Comparison of ENCODE assay signal across 8 mouse cellular contexts in the genomic region with DNA sequence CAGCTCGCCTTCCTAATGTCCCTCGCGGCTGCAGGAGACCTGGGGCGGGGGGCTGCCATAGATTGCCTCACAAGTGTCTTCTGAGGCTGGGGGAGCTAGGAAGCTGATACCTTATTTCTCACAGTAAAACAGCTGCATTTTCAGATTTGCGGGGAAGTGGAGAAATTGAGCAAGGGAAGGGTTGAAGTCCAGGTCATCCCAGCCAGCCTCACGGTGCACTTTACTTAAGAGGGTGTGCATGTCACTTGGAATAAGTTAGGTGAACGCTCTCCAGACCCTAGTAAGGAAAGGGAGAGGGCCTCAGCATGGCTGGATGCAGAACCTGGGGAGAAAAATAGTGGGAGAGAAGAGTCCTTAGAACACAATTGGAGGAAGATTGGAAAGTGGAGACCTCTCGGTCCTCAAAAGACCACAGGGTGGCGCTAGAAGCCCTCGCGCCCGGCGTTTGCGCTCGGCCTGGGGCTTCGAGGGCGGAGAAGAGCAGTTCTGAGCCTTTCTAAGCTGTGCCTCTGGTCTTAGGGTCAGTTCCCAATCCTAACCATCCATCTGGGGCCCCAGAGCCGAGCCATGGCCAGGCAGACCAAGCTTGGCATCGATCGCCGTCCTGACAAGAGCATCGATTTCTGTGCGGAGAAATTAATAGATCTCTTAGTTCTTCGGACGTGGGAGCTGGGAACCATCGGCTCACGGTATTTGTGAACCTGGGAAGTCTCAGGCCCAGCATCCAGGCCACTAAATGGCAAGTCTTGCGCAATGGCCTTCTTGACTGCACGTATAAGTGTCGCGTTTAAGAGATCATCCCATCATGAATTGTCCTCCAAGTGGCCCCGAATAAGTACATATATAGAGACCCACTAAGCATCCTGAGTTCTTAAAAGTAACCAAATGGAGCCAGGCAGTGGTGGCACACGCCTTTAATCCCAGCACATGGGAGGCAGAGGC. TPM values are rescaled to one million over a fixed set of nuclear protein-coding genes. Genes with fewer than 3 reads are reported as not detected.
DNase-seq lines count a peak whose midpoint lies in the region; ATAC-seq and TF ChIP-seq lines count a peak whose summit lies in the region.

No protein-coding gene starts in this region.

- ATAC-seq in hindbrain, postnatal 0 days = peak; percentile 48; the same call in 1 of the 2 replicates

- TF ChIP-seq POLR2A in spleen, adult 2 months (IDR thresholded peaks at IDR 0.05; ENCODE audit: low read depth, low read length) = no peak

- 18% methylated on average over 32 of the region's 33 CpGs for whole genome bisulfite sequencing in hindbrain, postnatal 0 days
- 16% methylated on average over 33 of the region's 33 CpGs for WGBS in limb, embryonic 10.5 days
- WGBS in midbrain, embryonic 10.5 days = 13% methylated on average over 33 of the region's 33 CpGs
- WGBS in spleen, adult 2 months = 20% methylated on average over 33 of the region's 33 CpGs

- H3K9ac ChIP-seq in hindbrain, postnatal 0 days (replicated peaks; ENCODE audit: low read length) = 0 out of 2 replicates have a peak overlapping the region, but pooled peaks have one; percentile 9

- H3K9me3 ChIP-seq in hindbrain, postnatal 0 days (ENCODE audit: low read length) = no peaks in the 10 kb centered on the region
- no peaks in the 10 kb centered on the region for H3K9me3 ChIP-seq in limb, embryonic 10.5 days (replicated peaks)
- no peaks in the 10 kb centered on the region for H3K9me3 ChIP-seq in midbrain, embryonic 10.5 days (replicated peaks)

- peak overlapping the region; percentile 56 for H3K4me2 ChIP-seq in hindbrain, postnatal 0 days (ENCODE audit: low read depth, low read length)

- peaks cover 48% of the 10 kb centered on the region for H3K27me3 ChIP-seq in hindbrain, postnatal 0 days (ENCODE audit: insufficient read depth, low read length)
- peaks cover 100% of the 10 kb centered on the region for H3K27me3 ChIP-seq in limb, embryonic 10.5 days (ENCODE audit: low read depth, poor library complexity, severe bottlenecking)
- H3K27me3 ChIP-seq in midbrain, embryonic 10.5 days (ENCODE audit: low read depth, poor library complexity, severe bottlenecking) = peaks cover 100% of the 10 kb centered on the region
- H3K27me3 ChIP-seq in spleen, adult 2 months (ENCODE audit: control insufficient read depth, insufficient read depth, low read length) = peaks cover 18% of the 10 kb centered on the region

- H3K4me1 ChIP-seq in hindbrain, postnatal 0 days (ENCODE audit: insufficient read depth, low read length) = no peaks in the 10 kb centered on the region
- peaks cover 34% of the 10 kb centered on the region for H3K4me1 ChIP-seq in limb, embryonic 10.5 days
- peaks cover 43% of the 10 kb centered on the region for H3K4me1 ChIP-seq in midbrain, embryonic 10.5 days
- H3K4me1 ChIP-seq in spleen, adult 2 months (ENCODE audit: control insufficient read depth, insufficient read depth, insufficient read length) = no peaks in the 10 kb centered on the region; the same call in 1 of the 2 replicates

- peak; percentile 39 for DNase-seq in ovary, postnatal 10 days (ENCODE audit: low spot score)
- DNase-seq in ovary, adult 18-20 months (ENCODE audit: low spot score) = no peak
- DNase-seq in cerebellum, postnatal 10 days = peak; percentile 83 to 87
- DNase-seq in frontal cortex, postnatal 36 days (ENCODE audit: low spot score in 2 of 2) = peak; percentile 16 to 30
- peak; percentile 85 for DNase-seq in hindbrain, postnatal 0 days (ENCODE audit: low spot score)
- DNase-seq in limb, embryonic 10.5 days (ENCODE audit: low spot score) = peak; percentile 83
- DNase-seq in midbrain, embryonic 10.5 days (ENCODE audit: low spot score) = peak; percentile 80
- peak; percentile 12 to 21 for DNase-seq in spleen, adult 2 months (ENCODE audit: low read depth in 1 of 2, low spot score in 2 of 2)

- peak; percentile 80 for TF ChIP-seq CTCF in hindbrain, postnatal 0 days (IDR thresholded peaks at IDR 0.05; ENCODE audit: low read depth)
- peak; percentile 67 for TF ChIP-seq CTCF in spleen, adult 2 months (IDR thresholded peaks at IDR 0.05; ENCODE audit: extremely low read depth, insufficient read depth, insufficient read length, insufficient replicate concordance)

- no peaks in the 10 kb centered on the region for H3K36me3 ChIP-seq in hindbrain, postnatal 0 days (ENCODE audit: insufficient read depth, low read length)
- H3K36me3 ChIP-seq in limb, embryonic 10.5 days = no peaks in the 10 kb centered on the region
- H3K36me3 ChIP-seq in midbrain, embryonic 10.5 days = no peaks in the 10 kb centered on the region
- no peaks in the 10 kb centered on the region for H3K36me3 ChIP-seq in spleen, adult 2 months (ENCODE audit: control insufficient read depth, insufficient read depth, low read length)

- no peak overlapping the region for H3K27ac ChIP-seq in hindbrain, postnatal 0 days
- H3K27ac ChIP-seq in limb, embryonic 10.5 days = peak overlapping the region; percentile 57
- H3K27ac ChIP-seq in midbrain, embryonic 10.5 days (replicated peaks) = no peak overlapping the region; the same call in 1 of the 2 replicates
- H3K27ac ChIP-seq in spleen, adult 2 months (ENCODE audit: insufficient read depth, low read length) = no peak overlapping the region

- H3K4me3 ChIP-seq in hindbrain, postnatal 0 days (ENCODE audit: low read length) = peak overlapping the region; percentile 31
- H3K4me3 ChIP-seq in limb, embryonic 10.5 days = peak overlapping the region; percentile 41
- peak overlapping the region; percentile 47 for H3K4me3 ChIP-seq in midbrain, embryonic 10.5 days
- no peak overlapping the region for H3K4me3 ChIP-seq in spleen, adult 2 months (ENCODE audit: extremely low read depth, insufficient read depth, insufficient read length)

RNA-seq across cellular contexts. Expression of a gene that starts 0.6 kb away (rescaled TPM):
- total RNA-seq in hindbrain, postnatal 0 days (2014; rRNA removed) = 3.2 and 4.8 TPM in 2 replicates
- polyA plus RNA-seq in hindbrain, postnatal 0 days (2015; fragmentation: Nextera tagmentation; extraction: Ambion mirVana) = 5.2 and 5.4 TPM in 2 replicates
- polyA plus RNA-seq in limb, embryonic 10.5 days (2016; fragmentation: Nextera tagmentation; extraction: Ambion mirVana) = 0.28 and 0.29 TPM in 2 replicates
- 4.9 and 5.1 TPM in 2 replicates for polyA plus RNA-seq in midbrain, embryonic 10.5 days (2016; fragmentation: Nextera tagmentation; extraction: Ambion mirVana)
- polyA plus RNA-seq in spleen, adult 2 months (2012; rRNA removed) = 0.09 and 0.14 TPM in 2 replicates

RNA-seq across cellular contexts. Expression of a gene that starts 1.1 kb away (rescaled TPM):
- total RNA-seq in hindbrain, postnatal 0 days (2014; rRNA removed) = 0.78 and 0.90 TPM in 2 replicates
- polyA plus RNA-seq in hindbrain, postnatal 0 days (2015; fragmentation: Nextera tagmentation; extraction: Ambion mirVana) = 0.33 and 0.44 TPM in 2 replicates
- polyA plus RNA-seq in limb, embryonic 10.5 days (2016; fragmentation: Nextera tagmentation; extraction: Ambion mirVana) = 0.05 and 0.16 TPM in 2 replicates
- 0.78 and 0.89 TPM in 2 replicates for polyA plus RNA-seq in midbrain, embryonic 10.5 days (2016; fragmentation: Nextera tagmentation; extraction: Ambion mirVana)
- 0.25 and 0.42 TPM in 2 replicates for polyA plus RNA-seq in spleen, adult 2 months (2012; rRNA removed)

RNA-seq across cellular contexts. Expression of a gene that starts 28.5 kb away (rescaled TPM):
- total RNA-seq in hindbrain, postnatal 0 days (2014; rRNA removed) = 19.4 and 22.7 TPM in 2 replicates
- polyA plus RNA-seq in hindbrain, postnatal 0 days (2015; fragmentation: Nextera tagmentation; extraction: Ambion mirVana) = 6.4 and 7.4 TPM in 2 replicates
- polyA plus RNA-seq in limb, embryonic 10.5 days (2016; fragmentation: Nextera tagmentation; extraction: Ambion mirVana) = 13.8 and 17.7 TPM in 2 replicates
- 12.3 and 14.7 TPM in 2 replicates for polyA plus RNA-seq in midbrain, embryonic 10.5 days (2016; fragmentation: Nextera tagmentation; extraction: Ambion mirVana)
- polyA plus RNA-seq in spleen, adult 2 months (2012; rRNA removed) = 63.8 and 65.8 TPM in 2 replicates

RNA-seq across cellular contexts. Expression of a gene that starts 47.2 kb away (rescaled TPM):
- total RNA-seq in hindbrain, postnatal 0 days (2014; rRNA removed) = 0.40 and 4.4 TPM in 2 replicates
- polyA plus RNA-seq in hindbrain, postnatal 0 days (2015; fragmentation: Nextera tagmentation; extraction: Ambion mirVana) = 0.77 and 1.2 TPM in 2 replicates
- polyA plus RNA-seq in limb, embryonic 10.5 days (2016; fragmentation: Nextera tagmentation; extraction: Ambion mirVana) = 0.31 and 0.43 TPM in 2 replicates
- polyA plus RNA-seq in midbrain, embryonic 10.5 days (2016; fragmentation: Nextera tagmentation; extraction: Ambion mirVana) = 0.39 and 0.51 TPM in 2 replicates
- 0.09 and 0.25 TPM in 2 replicates for polyA plus RNA-seq in spleen, adult 2 months (2012; rRNA removed)

RNA-seq across cellular contexts. Expression of a gene that starts 50.9 kb away (rescaled TPM):
- not detected in 2 replicates for total RNA-seq in hindbrain, postnatal 0 days (2014; rRNA removed)
- polyA plus RNA-seq in hindbrain, postnatal 0 days (2015; fragmentation: Nextera tagmentation; extraction: Ambion mirVana) = not detected in 2 replicates
- polyA plus RNA-seq in limb, embryonic 10.5 days (2016; fragmentation: Nextera tagmentation; extraction: Ambion mirVana) = 0.13 TPM in 1 of 2 replicates, not detected in the other
- 0.06 and 0.11 TPM in 2 replicates for polyA plus RNA-seq in midbrain, embryonic 10.5 days (2016; fragmentation: Nextera tagmentation; extraction: Ambion mirVana)
- polyA plus RNA-seq in spleen, adult 2 months (2012; rRNA removed) = 27.4 and 29.1 TPM in 2 replicates
